Mouse (Mus musculus): ENCODE measurements at regions not wholly inside any gene's neighbourhood (a gene's known extent, or its start where the extent isn't known, plus 50 kb on each side); places are given as distances from the start of the nearest gene placed in this dataset.

DNA sequence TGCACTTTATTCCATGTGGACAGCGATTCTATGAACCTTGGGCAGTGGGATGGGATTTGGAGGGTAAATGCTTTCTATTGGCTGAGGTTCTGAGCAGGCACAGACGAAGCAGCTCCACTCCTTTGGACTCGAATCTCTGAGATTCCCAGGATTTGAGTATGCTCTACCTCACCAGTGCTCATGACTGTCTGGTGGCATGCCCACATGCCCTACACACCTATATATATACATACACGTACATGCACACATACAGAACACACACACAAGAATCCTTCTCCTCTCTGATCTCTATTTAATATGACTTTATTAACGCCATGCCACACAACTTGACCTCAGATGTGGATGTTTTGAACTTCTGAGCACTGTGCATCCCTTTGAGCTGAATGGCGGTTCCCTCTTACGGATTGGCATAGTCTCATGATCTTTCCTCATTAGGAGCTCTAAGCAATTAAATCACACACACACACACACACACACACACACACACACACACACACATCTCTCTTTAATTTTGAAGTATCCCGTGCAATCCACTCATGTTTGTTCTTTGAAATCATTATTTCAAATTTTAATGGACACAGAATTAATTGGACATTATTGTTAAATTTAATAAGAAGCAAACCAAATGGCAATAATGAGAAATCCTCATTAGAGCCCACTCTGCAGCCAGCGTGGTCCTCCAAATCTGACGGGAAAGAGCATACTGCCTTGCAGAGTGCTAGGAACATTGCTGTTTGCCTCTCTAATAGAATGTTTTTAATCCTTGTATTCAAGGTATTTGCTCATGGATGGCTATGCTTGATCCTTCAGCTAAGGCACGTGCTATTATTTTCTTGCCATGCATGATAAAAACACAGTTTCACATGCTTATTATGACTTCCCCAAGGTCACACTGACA lies 205.1 kb upstream of the Kirrel3 start:
- DNase-seq (ENCODE audit: extremely low spot score in 1 of 2, low spot score in 1 of 2): no peak

DNA sequence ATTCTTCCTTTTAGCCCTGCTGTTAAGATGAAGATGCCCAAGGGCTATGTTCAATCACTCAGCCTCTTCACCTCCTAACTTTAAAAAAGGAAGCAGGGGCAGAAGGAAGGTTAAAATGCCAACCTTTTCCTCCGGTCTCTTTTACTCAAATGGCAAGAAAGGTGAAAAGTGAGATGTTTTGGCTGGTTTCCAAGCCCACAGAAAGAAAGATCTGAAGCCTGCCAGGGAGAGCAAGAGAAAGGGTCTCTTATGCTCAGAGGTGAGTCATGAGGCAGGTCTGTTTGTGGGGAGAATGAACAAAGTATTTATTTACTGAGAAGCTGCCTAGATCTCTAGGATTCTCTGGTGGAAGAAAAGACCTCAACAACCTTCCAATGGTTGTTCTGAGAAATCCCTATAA lies 162.1 kb upstream of the Kirrel3 start:
- no peak for DNase-seq (ENCODE audit: extremely low spot score in 1 of 2, low spot score in 1 of 2)

DNA sequence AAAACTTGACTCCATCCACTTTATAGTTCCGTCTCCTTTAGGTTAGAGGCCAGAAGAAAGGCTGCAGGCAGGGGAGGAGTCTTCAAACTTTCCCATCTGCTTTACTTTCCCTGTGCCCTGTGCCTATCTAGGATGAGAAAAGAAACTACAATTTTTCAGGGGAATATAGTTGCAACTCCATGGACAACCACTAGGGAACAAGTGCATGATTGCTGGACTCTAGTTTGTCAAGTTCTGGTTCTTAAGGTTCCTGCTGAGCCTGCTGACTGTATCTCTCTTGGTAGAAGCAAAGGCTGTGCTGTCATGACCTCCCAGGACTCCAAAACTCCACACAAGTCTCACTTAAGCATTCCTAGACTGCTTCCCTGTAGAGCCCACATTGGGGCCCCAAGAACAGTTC lies 157.0 kb upstream of the Kirrel3 start:
- DNase-seq (ENCODE audit: extremely low spot score in 1 of 2, low spot score in 1 of 2): no peak

DNA sequence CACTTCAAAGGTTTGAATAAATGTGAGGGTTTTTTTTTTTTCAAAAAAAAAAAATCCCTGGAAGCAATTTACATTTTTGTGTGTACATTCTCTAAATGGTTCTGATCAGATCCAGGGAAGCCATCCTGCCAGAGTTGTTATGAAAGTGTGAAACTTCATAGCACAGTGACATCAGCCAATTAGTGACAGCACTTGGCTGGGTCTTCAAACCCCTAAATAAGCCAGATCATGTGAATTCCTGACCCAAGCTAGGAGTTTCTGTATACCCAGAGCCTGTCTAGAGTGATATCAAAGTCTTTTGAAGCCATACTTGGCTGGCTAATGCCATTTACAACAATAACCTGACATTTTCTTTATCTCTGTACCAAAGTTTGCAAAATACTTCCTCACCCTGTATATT lies 151.6 kb upstream of the Kirrel3 start:
- no peak for DNase-seq (ENCODE audit: extremely low spot score in 1 of 2, low spot score in 1 of 2)

DNA sequence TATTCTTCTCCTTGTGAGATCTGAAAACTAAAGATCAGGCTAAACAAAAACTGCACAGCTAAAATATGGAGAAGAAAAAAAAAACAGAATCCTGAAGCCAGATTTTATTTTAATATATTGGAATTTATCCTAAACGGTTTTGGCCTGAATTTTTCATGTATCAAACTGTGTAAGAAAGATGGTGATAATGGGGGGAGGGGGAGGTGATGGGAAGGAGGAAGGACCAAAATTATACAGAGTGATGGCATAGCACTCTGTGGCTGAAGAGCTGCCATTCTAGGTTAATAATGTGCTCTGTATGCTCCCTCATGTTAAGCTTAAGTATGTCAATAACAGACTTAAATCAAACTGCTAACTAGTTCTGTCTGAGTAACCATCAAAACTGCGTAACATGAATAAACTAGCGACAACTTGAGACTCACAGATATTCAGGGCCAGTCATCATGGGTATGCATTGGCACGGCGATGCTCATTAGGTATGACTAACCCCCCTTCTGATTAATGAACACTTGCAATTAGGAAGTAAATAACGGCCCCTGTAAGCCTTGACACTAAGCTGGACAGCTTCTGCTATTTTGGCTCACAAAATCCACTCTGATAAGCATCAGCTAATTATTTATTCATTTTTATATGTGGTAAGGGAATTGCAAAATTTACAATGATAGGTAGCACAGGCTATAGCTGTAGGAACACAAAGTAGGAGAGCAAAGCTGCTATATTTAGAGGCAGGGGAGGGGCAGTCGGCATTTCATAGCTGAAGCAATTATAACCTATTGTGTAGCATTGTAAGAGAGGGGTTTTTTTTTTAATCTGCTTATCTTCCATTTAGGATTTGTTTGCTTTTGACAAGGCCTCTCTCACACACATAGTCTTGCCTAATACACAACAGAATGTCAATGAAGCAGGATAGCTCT lies 150.9 kb upstream of the Kirrel3 start:
- DNase-seq (ENCODE audit: extremely low spot score in 1 of 2, low spot score in 1 of 2): no peak

DNA sequence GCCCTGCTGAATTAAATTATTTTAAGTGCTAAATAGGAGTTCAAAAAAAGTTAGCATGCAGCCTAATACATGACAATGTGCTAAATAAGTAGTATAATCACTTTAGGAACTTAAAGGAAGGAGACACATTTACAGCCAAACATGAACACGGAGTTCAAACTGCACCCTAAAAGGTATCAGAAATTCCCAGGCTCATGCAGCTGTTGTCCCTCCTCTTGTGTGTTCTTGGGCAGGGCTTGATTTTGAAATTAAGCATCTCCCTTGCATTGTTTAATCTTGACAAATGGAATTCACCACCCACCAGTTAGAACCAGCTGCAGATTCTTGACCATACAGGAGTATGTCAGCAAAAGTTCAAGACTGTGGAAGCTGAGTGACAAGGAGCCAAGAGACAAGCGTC lies 137.3 kb upstream of the Kirrel3 start:
- no peak for DNase-seq (ENCODE audit: extremely low spot score in 1 of 2, low spot score in 1 of 2)

DNA sequence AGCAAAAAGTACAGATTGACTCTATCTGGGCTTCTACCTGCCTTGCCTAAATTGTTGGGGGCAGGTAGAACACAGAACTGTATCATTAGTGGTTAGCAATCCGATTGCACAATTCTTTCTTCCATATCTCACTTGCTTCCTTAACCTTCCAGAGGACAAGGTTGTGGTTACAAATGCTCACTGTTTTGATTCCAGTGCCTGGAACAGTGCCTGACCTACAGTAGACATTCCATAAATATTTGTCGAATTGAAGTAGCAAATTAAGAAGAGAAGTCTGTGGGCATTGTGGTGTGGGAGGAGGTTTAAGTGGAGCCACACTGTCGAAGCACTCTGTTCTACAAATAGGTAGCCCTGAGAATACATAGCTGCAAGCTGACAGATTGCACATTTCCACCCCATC lies 135.7 kb upstream of the Kirrel3 start:
- no peak for DNase-seq (ENCODE audit: extremely low spot score in 1 of 2, low spot score in 1 of 2)

DNA sequence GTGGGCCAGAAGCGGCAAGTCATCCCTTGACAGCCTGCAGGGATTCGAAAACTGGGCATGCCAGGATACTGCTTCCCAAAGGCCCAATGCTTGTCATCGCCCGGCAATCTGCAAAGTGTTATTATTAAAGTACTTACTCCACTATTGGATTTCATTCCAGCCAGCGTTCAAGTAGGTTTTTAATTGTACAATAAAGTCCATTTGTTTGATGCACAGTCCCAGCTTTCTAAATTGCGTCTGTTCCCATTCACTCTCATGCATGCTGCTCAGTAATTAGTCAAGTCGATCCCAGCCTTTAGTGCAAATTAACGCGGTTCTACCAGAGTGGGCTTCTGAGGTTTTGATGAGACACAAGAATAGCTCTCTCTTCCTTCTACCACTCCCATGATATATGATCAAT lies 131.9 kb upstream of the Kirrel3 start:
- DNase-seq (ENCODE audit: extremely low spot score in 1 of 2, low spot score in 1 of 2): no peak

DNA sequence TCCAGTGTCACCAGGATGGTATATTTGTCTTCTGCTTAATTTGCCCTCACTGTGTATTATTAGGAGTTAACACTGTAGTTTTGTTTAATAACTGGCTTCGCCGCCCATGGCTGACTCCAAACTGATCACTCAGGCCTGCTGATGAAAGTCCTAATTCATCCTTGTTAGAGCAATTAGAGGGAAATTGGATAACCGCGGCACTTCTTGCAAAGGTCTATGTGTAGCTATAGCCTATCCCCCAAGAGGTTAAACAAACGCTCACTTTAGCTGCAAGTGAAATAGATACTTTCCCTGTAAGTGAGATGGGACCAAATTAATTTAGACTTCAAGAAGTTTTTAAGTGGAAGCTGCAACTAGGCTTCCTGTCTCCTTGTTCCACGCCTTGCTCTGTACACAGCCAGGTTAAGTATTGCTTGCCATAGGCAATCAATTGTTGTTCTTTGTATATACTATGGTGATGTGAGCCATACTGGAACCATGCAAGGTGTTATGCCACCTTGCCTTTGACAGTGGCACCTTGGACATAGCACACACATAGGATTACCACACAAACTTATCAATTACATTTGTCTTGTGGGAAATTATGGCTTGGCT lies 130.9 kb upstream of the Kirrel3 start:
- DNase-seq (ENCODE audit: extremely low spot score in 1 of 2, low spot score in 1 of 2): no peak

DNA sequence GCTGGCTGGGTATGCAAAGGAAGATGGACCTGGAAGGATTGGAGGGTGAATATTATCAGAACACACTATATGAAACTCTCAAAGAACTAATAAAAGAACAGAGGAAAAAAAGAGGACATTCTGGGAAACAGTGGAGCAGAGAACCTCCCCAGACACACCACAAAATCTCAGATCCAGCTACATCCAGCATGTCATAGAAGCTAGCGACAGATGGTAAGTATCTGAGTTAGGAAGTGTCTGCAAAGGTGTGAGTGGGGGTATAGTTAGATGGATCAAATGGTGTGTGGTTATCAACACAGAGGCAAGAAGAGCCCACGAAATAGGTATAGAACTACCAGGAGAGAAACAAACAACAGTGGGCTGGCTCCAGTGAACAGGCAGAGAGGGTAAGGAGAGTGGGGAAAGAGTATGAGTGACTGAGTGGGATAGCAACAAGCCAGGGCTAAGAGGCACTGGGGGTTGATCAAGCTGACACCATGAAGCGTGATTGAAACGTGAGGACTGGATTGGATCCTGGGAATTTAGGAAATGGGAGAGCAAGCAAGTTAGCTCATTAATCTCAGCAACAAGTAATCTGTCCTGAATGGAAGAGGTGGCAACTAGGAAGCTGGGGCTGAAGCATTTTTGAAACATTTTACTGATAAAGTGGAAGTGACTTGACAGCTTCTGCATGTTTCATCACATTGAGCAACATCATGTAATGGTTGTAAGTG lies 114.9 kb upstream of the Kirrel3 start:
- no peak for DNase-seq (ENCODE audit: extremely low spot score in 1 of 2, low spot score in 1 of 2)

DNA sequence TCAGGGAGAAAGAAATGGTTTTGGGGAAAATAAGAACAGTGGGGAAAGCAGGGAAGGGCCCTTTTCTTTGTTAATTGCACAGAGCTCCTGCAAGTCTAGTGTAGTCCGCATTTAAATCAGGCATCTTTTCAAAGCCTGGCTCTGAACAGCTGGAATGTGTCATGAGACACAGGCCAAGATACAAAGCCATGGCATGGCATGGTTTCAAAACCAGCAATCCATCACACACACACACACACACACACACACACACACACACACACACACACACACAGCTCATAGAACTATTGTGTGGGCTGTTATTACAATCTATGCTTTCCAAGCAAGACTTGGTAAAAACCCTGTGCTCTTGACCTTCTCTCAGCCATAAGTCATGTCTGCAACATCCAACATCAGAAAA lies 110.5 kb upstream of the Kirrel3 start:
- no peak for DNase-seq (ENCODE audit: extremely low spot score in 1 of 2, low spot score in 1 of 2)

DNA sequence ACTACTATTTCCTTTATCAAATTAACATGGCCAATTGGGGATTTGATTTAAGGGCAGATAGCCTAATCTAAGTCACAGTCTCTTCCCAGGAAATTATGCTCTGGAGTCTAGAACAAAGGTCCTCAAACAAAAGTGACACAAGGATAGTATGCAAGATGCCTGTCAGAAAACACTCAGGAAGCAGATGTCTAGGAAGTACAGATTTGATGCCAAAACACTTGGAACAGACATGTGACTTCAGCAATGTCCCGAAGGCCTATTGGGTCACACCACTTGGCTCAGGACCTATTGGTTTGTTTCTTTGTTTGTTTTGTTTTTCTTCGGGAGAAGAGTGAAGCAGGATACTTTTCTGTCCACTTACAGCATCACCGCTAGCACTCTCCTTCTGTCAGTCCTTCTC lies 105.7 kb upstream of the Kirrel3 start:
- no peak for DNase-seq (ENCODE audit: extremely low spot score in 1 of 2, low spot score in 1 of 2)

DNA sequence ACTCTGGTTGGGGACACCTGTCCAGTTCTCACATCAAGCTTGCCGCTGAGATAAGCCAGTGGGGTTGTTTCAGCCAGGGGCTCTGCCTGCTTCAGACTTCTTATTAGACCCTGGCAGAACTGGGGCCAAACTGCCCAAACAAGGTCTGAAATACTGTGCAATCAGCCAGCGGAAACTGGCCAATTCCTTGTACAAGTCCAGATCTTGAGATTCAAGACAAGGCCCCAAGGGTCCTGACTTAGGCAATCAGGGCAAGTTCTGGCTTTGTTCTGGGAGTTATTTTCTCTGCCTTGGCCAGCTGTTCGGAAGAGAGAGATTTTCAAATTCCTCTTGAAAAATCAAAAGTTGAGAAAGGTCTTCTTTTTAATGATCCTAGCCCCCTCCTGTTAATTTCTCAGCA lies 104.1 kb upstream of the Kirrel3 start:
- DNase-seq (ENCODE audit: extremely low spot score in 1 of 2, low spot score in 1 of 2): no peak

DNA sequence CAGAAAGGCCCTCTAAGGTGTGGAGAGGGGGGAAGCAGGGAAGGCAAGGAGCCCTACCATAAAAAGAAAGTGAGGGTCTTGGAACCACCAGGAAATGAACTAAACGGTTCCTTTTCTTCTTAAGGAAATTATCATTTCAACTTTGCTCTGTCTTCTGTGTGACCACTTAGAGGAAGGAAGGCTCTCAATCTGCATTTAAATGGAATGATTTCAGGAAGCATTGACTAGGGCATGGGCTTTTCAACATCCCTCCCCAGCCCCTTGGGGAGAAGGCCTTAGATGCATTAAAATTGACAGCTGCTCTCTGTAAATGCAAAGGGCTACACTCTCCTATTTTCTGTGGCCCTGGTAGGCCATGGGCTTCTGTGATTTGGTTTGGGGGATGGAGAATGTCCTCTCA lies 103.5 kb upstream of the Kirrel3 start:
- DNase-seq (ENCODE audit: extremely low spot score in 1 of 2, low spot score in 1 of 2): no peak

DNA sequence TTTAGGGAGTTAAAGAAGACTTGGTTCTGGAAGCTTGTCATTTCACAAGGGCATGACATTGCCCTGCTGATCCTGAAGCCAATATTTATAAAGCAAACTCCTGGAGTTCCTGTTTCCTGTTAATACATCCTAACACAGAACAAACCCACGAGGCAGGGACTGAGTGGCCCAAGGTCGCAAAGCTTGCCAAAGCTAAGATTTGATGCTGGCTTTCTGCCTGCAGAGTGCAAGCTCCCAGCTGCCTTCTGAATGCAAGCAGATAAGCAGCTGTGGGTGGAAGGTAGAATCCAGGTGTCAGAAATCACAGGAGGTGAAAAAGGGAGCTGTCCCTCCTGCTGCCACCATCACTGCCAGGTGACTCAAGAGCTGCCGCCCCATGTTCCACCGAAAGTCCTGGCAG lies 99.6 kb upstream of the Kirrel3 start:
- no peak for DNase-seq (ENCODE audit: extremely low spot score in 1 of 2, low spot score in 1 of 2)

DNA sequence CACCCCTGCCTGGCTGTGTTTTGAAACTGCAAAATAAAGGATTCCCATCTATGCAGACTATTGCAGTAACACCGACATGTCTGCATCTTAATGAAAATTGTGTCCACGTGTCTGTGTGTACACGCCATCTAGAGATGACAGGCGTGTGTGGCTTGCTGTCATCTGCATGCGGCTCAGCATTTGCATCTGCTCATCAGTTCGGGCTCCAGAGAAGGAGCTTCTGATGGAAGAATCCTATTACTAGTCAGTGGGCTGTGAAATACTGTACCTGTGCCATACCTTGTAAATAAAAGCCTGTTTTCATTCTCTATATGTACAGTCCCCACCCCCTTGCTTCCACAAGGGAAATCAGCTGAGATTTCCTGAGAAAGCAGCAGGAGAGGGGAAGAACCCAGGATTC lies 92.7 kb upstream of the Kirrel3 start:
- no peak for DNase-seq (ENCODE audit: extremely low spot score in 1 of 2, low spot score in 1 of 2)

DNA sequence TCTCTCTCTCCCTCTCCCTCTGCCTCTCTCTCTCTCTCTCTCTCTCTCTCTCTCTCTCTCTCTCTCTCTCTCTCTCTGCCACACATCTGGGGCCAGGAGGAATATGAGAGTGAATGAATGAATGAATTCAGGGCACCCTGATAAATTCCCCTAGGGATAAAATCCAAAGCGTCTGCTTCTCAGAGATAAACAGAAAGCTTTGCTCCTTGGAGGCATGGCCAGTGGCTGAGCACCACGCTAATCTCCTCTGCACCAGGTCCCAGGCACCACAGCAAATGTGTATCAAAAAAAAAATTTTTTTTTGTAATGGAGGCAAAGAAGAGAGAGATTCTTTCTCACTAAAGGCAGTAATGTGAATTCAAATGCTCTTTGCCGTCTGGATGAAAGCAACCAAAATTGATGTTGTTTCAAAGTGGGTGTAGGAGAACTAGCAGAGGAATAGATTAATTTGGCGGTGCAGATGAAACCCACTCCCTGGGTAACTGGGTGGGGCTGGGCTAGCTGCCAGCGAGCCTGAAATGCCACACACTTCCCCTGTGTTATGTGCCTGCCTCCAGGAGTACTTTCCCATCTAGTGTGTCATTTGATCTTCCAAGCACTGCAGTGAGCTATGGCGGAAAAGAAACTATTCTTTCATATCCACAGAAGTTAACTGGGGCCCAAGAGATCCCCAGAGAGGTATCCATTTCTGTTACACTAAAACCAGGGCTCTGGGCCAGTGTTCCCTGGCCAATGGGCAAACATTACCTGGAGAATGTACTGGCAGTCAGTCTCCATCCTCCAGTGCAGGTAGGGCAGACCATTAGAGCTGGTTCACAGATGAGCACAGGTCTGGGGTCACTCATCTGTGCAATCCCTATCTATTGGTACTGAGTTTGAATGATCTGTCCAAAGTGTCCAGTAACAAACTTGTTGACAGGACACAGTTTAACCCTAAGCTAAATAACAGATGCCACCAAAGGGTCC lies 89.6 kb upstream of the Kirrel3 start:
- no peak for DNase-seq (ENCODE audit: extremely low spot score in 1 of 2, low spot score in 1 of 2)

DNA sequence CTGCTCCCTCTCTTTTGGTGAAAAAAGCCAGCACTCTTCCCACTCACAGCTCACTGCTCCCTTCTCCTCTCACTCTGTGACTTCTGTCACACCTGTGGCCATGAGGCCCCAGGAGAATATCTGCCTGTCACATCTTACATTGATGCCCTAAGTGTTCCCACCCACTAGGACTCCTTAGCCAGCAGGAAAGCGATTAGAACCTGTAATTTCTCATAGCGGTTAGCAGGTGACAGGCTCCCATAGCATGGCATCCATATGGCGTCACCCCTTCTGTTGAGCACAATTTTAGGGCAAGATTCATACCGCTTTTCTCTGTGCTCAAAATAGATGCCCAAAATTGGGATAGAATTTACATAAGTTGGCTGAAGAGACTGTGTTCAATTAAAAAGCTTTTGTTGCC lies 74.0 kb upstream of the Kirrel3 start:
- DNase-seq (ENCODE audit: extremely low spot score in 1 of 2, low spot score in 1 of 2): peak in 1 of 2 experiments; percentile 40

DNA sequence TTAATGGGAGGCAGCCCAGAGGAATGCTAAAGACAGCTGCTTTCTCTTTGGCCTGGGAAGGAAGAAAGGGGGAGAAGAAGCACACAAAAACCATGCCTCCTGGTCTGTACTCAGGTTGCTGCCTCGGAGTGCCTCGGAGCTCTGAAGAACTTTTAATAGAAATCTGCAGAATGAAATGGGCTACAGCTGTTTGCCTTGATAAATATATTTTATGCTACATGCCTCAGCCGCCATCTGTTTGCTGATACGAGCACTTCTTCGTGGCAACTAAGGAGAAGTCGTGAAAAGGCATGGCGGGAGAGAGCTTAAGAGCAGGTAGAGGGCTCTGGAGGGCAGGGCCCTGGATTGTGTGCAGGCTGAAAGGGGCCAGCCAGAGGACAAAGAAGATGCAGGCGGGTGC lies 69.5 kb upstream of the Kirrel3 start:
- DNase-seq (ENCODE audit: extremely low spot score in 1 of 2, low spot score in 1 of 2): no peak
